Mouse (Mus musculus) olfactory bulb, adult 2 months (tissue): ENCODE results near the gene Slc12a7.

Experiments
- CTCF ChIP-seq: fragments of 200-500 bp; IDR thresholded peaks from 2 replicates; pipeline ENCODE4 v1.5.1; 2012; ENCODE audit warnings: low read depth, mild to moderate bottlenecking, low read length, moderate library complexity; ENCODE audit not compliant: insufficient read depth
- POLR2A ChIP-seq: fragments of 200-500 bp; IDR thresholded peaks from 2 replicates; pipeline ENCODE4 v1.6.1; 2012; ENCODE audit warnings: mild to moderate bottlenecking, low read depth, low read length, moderate library complexity; ENCODE audit not compliant: insufficient read depth

DNA sequence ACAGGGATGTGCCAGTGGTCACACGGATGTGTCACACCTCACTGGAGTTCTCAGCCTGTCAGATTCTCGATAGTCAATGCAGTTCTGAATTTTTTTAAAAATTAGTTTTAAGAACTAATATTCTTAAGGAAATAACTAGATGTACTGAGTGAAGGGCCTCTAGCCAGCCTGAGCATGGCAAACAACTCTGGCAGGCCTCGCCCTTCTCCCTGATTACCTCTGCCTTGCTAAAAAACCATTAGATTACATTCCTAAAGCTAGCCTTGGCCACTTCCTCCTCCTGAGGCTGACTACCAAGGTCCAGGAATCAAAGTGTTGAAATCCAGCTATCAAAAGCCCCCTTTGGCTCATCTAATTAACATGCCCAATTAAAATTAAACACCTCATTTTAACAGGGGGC is 18.4 kb downstream of the Slc12a7 start:
- TF ChIP-seq POLR2A (no peak), CTCF (no peak)
